Mouse (Mus musculus) liver, embryonic 13.5 days (tissue): ENCODE data around the gene Trim43c. TPM values are rescaled to one million over a fixed set of nuclear protein-coding genes. Genes with fewer than 3 reads are reported as not detected.
A peak's percentile ranks its signal among the peaks of the same experiment; 100 is the strongest.
"Not testable (repeated sequence)": the region's sequence is repeated elsewhere in the genome, so short reads cannot be mapped to it uniquely, and the experiment has no call there.

Experiments used
- ATAC-seq: fragments of 200-750 bp; cut with Nextera tagmentation; 2 replicates; pipeline ENCODE4 v1.8.0; 2017; ENCODE audit warnings: low read depth, mild to moderate bottlenecking, moderate number of reproducible peaks, moderate library complexity
- DNase-seq: peaks from one replicate; pipeline ENCODE4 v3.0.0; 2022
- H3K27ac ChIP-seq: fragments of 300-500 bp; sonication (generic); 2 replicates; pipeline ENCODE4 v1.5.1; 2015; ENCODE audit warnings: moderate library complexity, mild to moderate bottlenecking, inconsistent platforms
- H3K27me3 ChIP-seq: fragments of 300-500 bp; sonication (generic); 2 replicates; pipeline ENCODE4 v1.6.1; 2015; ENCODE audit warnings: mild to moderate bottlenecking, inconsistent platforms
- H3K36me3 ChIP-seq: fragments of 300-500 bp; sonication (generic); 2 replicates; pipeline ENCODE4 v1.6.1; 2015; ENCODE audit warnings: mild to moderate bottlenecking, inconsistent platforms
- H3K4me1 ChIP-seq: fragments of 300-500 bp; sonication (generic); replicated peaks from 2 replicates; pipeline ENCODE4 v1.6.1; 2015; ENCODE audit warnings: inconsistent platforms
- H3K4me2 ChIP-seq: fragments of 300-500 bp; sonication (generic); 2 replicates; pipeline ENCODE4 v1.6.1; 2015; ENCODE audit warnings: inconsistent platforms, mild to moderate bottlenecking, moderate library complexity
- H3K4me3 ChIP-seq: fragments of 300-500 bp; sonication (generic); replicated peaks from 2 replicates; pipeline ENCODE4 v1.5.1; 2015; ENCODE audit warnings: mild to moderate bottlenecking, inconsistent platforms
- H3K9ac ChIP-seq: fragments of 300-500 bp; sonication (generic); 2 replicates; pipeline ENCODE4 v1.6.1; 2015; ENCODE audit warnings: mild to moderate bottlenecking, inconsistent platforms
- H3K9me3 ChIP-seq: fragments of 300-500 bp; sonication (generic); replicated peaks from 2 replicates; pipeline ENCODE4 v1.6.1; 2016; ENCODE audit warnings: inconsistent platforms
- WGBS: fragments of 180-500 bp; shearing (Covaris S2); methylation state at CpG from one replicate; pipeline ENCODE4 v1.1.7; 2015; ENCODE audit not compliant: insufficient replicate concordance; 5-methylcytosine and 5-hydroxymethylcytosine counted together
- polyA plus RNA-seq: library from polyadenylated mRNA; unstranded; fragments of >200 nt; fragmentation: Nextera tagmentation; extraction: Ambion mirVana; gene quantifications from 2 replicates; pipeline ENCODE4 v1.2.1, GENCODE M21; 2015

Trim43c gene
- not detected in 2 replicates for polyA plus RNA-seq

- not testable (repeated sequence) for DNase-seq, ATAC-seq, H3K9ac ChIP-seq, H3K36me3 ChIP-seq, H3K27me3 ChIP-seq, H3K9me3 ChIP-seq, H3K27ac ChIP-seq, H3K4me2 ChIP-seq, H3K4me1 ChIP-seq, H3K4me3 ChIP-seq
- 54% methylated on average over 2 of the region's 2 CpGs for WGBS
These were observed at the start of gene Trim43c for GRCm38 (mm10) chr9:88838864-88839263. TSS of gene Trim43c (plus strand) at chr9:88839164.

- not testable (repeated sequence) for H3K9ac ChIP-seq, H3K27ac ChIP-seq, H3K36me3 ChIP-seq, H3K27me3 ChIP-seq, H3K4me2 ChIP-seq, H3K4me3 ChIP-seq, ATAC-seq, H3K4me1 ChIP-seq, DNase-seq, H3K9me3 ChIP-seq
- 65% methylated on average over 7 of the region's 7 CpGs for WGBS
These were observed 14.1 kb downstream of the Trim43c start for GRCm38 (mm10) chr9:88853072-88853471.

GRCm38 (mm10) chr9:88858566-88859492 lies 19.9 kb downstream of the Trim43c start:
- WGBS = 2% methylated on average over 52 of the region's 52 CpGs
- H3K4me1 ChIP-seq, H3K27ac ChIP-seq, H3K27me3 ChIP-seq, H3K9me3 ChIP-seq, H3K36me3 ChIP-seq: not testable (repeated sequence)
- Histone ChIP-seq H3K4me2 (peak overlapping the region; percentile 71), H3K9ac (peak overlapping the region; percentile 61), H3K4me3 (peak overlapping the region; percentile 51)
- ATAC-seq (peak; percentile 96), DNase-seq (peak; percentile 87)

Other genes with a start within 250 kb of the Trim43c start
- 25.2 and 27.7 TPM in 2 replicates for gene Mthfsl, start 118.9 kb upstream of the Trim43c start, polyA plus RNA-seq
- 0.18 and 0.20 TPM in 2 replicates for gene Bcl2a1d, start 107.2 kb upstream of the Trim43c start, polyA plus RNA-seq
- gene Bcl2a1a, start 117.7 kb downstream of the Trim43c start, polyA plus RNA-seq = 0.15 and 0.72 TPM in 2 replicates